Mouse (Mus musculus): Measurements from ENCODE around the gene Acvr1.

DNA sequence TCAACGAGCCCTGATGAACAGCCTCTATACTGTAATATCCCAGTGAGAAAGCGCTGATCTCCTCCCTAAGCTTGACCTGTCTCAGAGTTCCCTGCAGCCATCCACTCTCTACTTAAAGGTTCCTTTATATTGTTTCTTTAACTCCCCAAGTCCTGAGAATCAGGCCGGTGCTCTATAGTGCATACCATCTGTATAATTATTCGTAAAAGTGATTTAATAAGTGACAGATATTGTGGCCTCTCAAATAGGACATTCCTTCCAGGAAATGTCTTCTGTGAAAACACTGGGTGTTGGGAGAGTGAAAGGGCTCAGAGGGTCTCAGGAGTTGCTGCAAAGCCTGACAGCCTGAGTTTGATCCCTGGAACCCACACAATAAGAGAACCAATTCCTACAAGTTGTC, 88.8 kb downstream of the Acvr1 start:
- TF ChIP-seq POLR2A (IDR thresholded peaks at IDR 0.05; ENCODE audit: control insufficient read depth, extremely low read depth, insufficient read depth, low read length, poor library complexity) (no peak), CTCF (IDR thresholded peaks at IDR 0.05; ENCODE audit: borderline replicate concordance, control insufficient read depth, extremely low read depth, insufficient read depth, low read length, poor library complexity) (no peak)
